Mouse (Mus musculus) C2C12 (cell line): ENCODE measurements around the gene Pdss1.
A peak's percentile ranks its signal among the peaks of the same experiment; 100 is the strongest.
"Not testable (repeated sequence)": the region's sequence is repeated elsewhere in the genome, so short reads cannot be mapped to it uniquely, and the experiment has no call there.

ENCODE experiments used
- CTCF ChIP-seq: IDR thresholded peaks from one replicate; pipeline ENCODE4 v1.5.1; 2011; ENCODE audit not compliant: control insufficient read depth, insufficient read depth, insufficient read length
- MYOD1 ChIP-seq: IDR thresholded peaks from one replicate; pipeline ENCODE4 v1.6.1; 2011; ENCODE audit warnings: low read depth; ENCODE audit not compliant: control insufficient read depth, insufficient read length

GRCm38 (mm10) chr2:22864394-22865037, 30.8 kb upstream of the Pdss1 start:
- peak; percentile 84 for TF ChIP-seq CTCF
- TF ChIP-seq MYOD1 = not testable (repeated sequence)
